Mouse (Mus musculus) ES-Bruce4 (cell line): Measurements from ENCODE around the gene Gm49337. TPM values are rescaled to one million over a fixed set of nuclear protein-coding genes. Genes with fewer than 3 reads are reported as not detected.

Experiments
- H3K27ac ChIP-seq: 2 replicates; pipeline ENCODE4 v1.5.1; 2012; ENCODE audit warnings: low read length, inconsistent platforms; ENCODE audit not compliant: insufficient read depth
- H3K27me3 ChIP-seq: 2 replicates; pipeline ENCODE4 v1.6.1; 2012; ENCODE audit warnings: mild to moderate bottlenecking, low read length, inconsistent platforms; ENCODE audit not compliant: control insufficient read depth, poor library complexity, insufficient read depth, severe bottlenecking
- H3K36me3 ChIP-seq: 2 replicates; pipeline ENCODE4 v1.6.1; 2012; ENCODE audit warnings: inconsistent platforms, mild to moderate bottlenecking, low read length, moderate library complexity; ENCODE audit not compliant: control insufficient read depth, poor library complexity, insufficient read depth, severe bottlenecking
- H3K4me1 ChIP-seq: one replicate; pipeline ENCODE4 v1.8.1; 2011; ENCODE audit warnings: low read length; ENCODE audit not compliant: control insufficient read depth, insufficient read depth
- H3K4me3 ChIP-seq: 2 replicates; pipeline ENCODE4 v1.5.1; 2011; ENCODE audit warnings: low read depth, mild to moderate bottlenecking, low read length
- H3K9ac ChIP-seq: 2 replicates; pipeline ENCODE4 v1.6.1; 2012; ENCODE audit warnings: low read depth, mild to moderate bottlenecking, inconsistent platforms; ENCODE audit not compliant: poor library complexity, severe bottlenecking
- H3K9me3 ChIP-seq: replicated peaks from 2 replicates; pipeline ENCODE4 v1.6.1; 2012; ENCODE audit warnings: mild to moderate bottlenecking, low read length, inconsistent platforms; ENCODE audit not compliant: control insufficient read depth, poor library complexity, insufficient read depth, severe bottlenecking
- CTCF ChIP-seq: IDR thresholded peaks from one replicate; pipeline ENCODE4 v1.8.1; 2011; ENCODE audit warnings: low read depth, low read length
- EP300 ChIP-seq: IDR thresholded peaks from 2 replicates; pipeline ENCODE4 v1.6.1; 2011; ENCODE audit warnings: low read depth, low read length; ENCODE audit not compliant: insufficient read depth
- POLR2A ChIP-seq: IDR thresholded peaks from one replicate; pipeline ENCODE4 v1.8.1; 2011; ENCODE audit warnings: low read length; ENCODE audit not compliant: insufficient read depth
- polyA plus RNA-seq: library from polyadenylated mRNA; stranded (reverse); fragments of >200 nt; gene quantifications from 2 replicates; pipeline ENCODE4 v1.2.4, GENCODE M21; 2011; ENCODE audit warnings: low read depth; ENCODE audit not compliant: missing spikeins, insufficient read depth, insufficient read length

Gene Gm49337
- polyA plus RNA-seq, 1 experiment, result not detected

DNA sequence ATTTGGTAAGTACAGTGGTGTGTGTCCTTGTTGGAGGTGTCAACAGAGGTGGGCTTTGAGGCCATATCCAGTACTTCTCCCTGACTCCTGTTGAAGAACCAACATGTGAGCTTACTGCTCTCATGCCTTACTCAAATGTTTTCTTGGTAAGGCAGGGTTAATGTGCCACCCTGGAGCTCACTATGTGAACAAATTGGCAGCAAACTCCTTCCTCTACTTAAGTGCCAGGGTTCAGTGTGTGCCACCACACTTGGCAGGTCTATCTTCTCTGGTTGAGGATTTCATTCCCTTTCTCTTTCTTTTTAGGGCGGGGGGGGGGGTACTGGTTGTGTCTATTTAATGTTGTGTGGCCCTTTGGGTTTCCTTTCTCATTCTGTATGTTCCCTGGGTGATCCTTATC, 131.4 kb downstream of the Gm49337 start:
- TF ChIP-seq CTCF (no peak), EP300 (no peak), POLR2A (no peak)
- H3K27me3 ChIP-seq, result no peaks in the 10 kb centered on the region
- H3K9me3 ChIP-seq, result no peaks in the 10 kb centered on the region
- no peak overlapping the region for H3K4me3 ChIP-seq
- H3K27ac ChIP-seq, result no peak overlapping the region
- H3K36me3 ChIP-seq, result peaks cover 6% of the 10 kb centered on the region; the same call in 1 of the 2 replicates
- H3K4me1 ChIP-seq, result no peaks in the 10 kb centered on the region
- H3K9ac ChIP-seq, result no peak overlapping the region

DNA sequence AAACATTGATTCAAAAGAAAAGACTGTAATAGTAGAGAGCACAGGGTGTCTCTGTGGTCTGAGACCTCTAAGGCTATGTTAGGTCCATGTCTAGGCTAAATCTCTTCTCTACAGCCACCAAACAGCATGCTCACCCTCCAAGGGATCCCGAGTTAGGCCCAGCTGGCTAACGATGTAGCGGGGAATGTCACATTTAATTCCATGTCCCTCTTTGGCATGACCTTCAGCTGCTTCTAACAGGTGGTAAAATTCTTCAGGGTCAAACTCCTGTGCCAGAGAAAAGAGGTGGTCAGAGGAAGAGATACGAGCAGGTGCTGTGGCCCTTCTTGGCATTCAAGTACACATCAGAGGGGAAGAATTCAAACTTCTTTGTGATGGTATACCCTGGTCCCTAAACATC, 144.4 kb downstream of the Gm49337 start:
- Histone ChIP-seq H3K9ac (no peak overlapping the region), H3K4me3 (no peak overlapping the region), H3K9me3 (no peaks in the 10 kb centered on the region), H3K27ac (no peak overlapping the region), H3K36me3 (peaks cover 25% of the 10 kb centered on the region), H3K4me1 (no peaks in the 10 kb centered on the region), H3K27me3 (no peaks in the 10 kb centered on the region)
- TF ChIP-seq CTCF, result no peak
- TF ChIP-seq EP300, result no peak
- no peak for TF ChIP-seq POLR2A

DNA sequence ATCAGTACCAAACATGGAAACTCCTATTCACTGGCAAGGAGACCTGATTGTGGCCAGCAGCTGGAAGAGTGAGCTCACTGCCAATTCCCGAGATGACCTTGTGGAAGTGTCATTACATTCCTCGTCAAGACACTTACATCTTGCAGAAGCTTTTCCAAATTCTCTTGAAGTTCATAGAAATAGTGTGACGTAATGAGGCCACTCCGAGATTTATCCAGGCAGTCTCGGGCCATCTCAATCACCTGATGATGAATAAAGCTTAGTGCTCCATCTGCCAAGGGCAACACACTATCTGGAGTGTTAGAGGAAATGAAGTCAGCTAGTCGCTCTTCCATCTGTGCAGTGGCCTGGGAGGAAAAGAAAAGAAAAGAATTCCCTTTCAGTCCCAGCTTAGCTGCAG, 148.9 kb downstream of the Gm49337 start:
- TF ChIP-seq CTCF (no peak), POLR2A (no peak), EP300 (no peak)
- H3K4me1 ChIP-seq, result no peaks in the 10 kb centered on the region
- no peak overlapping the region for H3K27ac ChIP-seq
- H3K4me3 ChIP-seq, result no peak overlapping the region
- H3K9ac ChIP-seq, result no peak overlapping the region
- peaks cover 13% of the 10 kb centered on the region for H3K36me3 ChIP-seq
- H3K27me3 ChIP-seq, result no peaks in the 10 kb centered on the region
- H3K9me3 ChIP-seq, result no peaks in the 10 kb centered on the region

DNA sequence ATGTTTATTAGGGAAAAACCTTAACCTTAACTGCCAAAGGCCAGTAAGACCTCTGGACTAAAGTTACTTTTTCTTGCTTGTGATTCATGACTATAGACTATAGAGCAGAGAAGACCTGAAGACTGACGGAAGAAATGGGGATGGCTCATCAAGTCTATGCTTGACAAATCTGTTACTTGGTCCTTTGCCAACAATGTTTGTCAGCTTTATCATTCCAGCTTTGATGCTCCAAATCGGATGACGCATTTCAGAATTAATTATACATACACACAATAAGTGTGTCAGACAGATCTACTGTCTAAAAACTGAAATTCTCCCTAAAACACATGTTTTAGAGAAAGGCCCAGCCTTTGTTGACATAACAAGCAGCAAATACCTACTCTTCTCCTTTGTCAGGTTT, 156.1 kb downstream of the Gm49337 start:
- Histone ChIP-seq H3K4me1 (no peaks in the 10 kb centered on the region), H3K27me3 (no peaks in the 10 kb centered on the region), H3K9me3 (no peaks in the 10 kb centered on the region), H3K4me3 (no peak overlapping the region), H3K27ac (no peak overlapping the region), H3K36me3 (peaks cover 3% of the 10 kb centered on the region), H3K9ac (no peak overlapping the region)
- TF ChIP-seq POLR2A (no peak), CTCF (no peak), EP300 (no peak)

DNA sequence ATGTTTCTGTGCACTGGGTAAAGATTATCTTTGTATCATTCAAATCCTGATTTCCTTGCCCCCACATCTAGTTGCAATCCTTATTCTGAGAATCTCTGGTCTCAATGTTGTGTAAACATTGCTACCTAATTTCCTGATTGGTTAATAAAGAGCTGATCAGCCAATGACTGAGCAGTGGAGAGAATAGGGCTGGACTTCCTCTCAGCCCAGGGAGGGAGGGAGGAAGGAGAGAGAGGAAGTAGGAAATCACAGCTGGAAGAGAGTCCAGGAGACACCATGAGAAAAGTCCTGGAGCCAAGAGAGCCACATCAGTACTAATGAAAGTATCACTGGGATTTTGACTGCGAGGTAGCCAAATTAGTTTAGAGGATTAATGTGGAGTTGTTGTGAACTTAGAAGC, 163.1 kb downstream of the Gm49337 start:
- no peak overlapping the region for H3K27ac ChIP-seq
- no peaks in the 10 kb centered on the region for H3K27me3 ChIP-seq
- H3K4me3 ChIP-seq, result no peak overlapping the region
- TF ChIP-seq CTCF (no peak), EP300 (no peak), POLR2A (no peak)
- no peaks in the 10 kb centered on the region for H3K9me3 ChIP-seq
- H3K4me1 ChIP-seq, result no peaks in the 10 kb centered on the region
- no peaks in the 10 kb centered on the region for H3K36me3 ChIP-seq
- no peak overlapping the region for H3K9ac ChIP-seq

DNA sequence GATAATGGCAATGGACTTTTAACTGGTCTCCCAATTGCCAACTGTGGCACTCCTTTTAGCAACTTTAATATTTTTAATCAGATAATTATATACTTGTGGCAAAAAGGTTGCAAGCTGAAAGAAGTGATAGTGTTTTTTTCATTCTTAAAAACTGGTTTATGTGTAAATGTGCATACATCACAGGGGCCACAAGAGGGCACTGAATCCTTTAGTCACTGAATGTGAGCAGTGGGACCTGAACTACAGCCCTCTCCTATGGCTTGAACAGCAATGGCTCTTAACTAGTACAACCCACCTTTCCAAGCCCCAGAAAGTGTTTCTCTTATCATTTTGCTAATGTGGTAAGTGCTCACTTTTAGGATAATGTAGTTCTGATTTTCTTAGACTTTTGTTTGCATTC, 168.9 kb downstream of the Gm49337 start:
- H3K9me3 ChIP-seq, result no peaks in the 10 kb centered on the region
- H3K4me1 ChIP-seq, result no peaks in the 10 kb centered on the region
- H3K9ac ChIP-seq, result no peak overlapping the region
- no peaks in the 10 kb centered on the region for H3K36me3 ChIP-seq
- H3K27ac ChIP-seq, result no peak overlapping the region
- TF ChIP-seq CTCF, result no peak
- no peak for TF ChIP-seq POLR2A
- TF ChIP-seq EP300, result no peak
- no peaks in the 10 kb centered on the region for H3K27me3 ChIP-seq
- no peak overlapping the region for H3K4me3 ChIP-seq

Other genes with a start within 250 kb of the Gm49337 start
- 0.70 and 0.88 TPM in 2 replicates for gene Dmbx1, start 233.5 kb upstream of the Gm49337 start, polyA plus RNA-seq
- gene Faah, start 155.5 kb upstream of the Gm49337 start, polyA plus RNA-seq, result 1.9 and 2.7 TPM in 2 replicates
- 11.7 and 14.4 TPM in 2 replicates for gene Nsun4, start 119.5 kb upstream of the Gm49337 start, polyA plus RNA-seq
- gene Uqcrh, start 98.3 kb upstream of the Gm49337 start, polyA plus RNA-seq, result 406 and 433 TPM in 2 replicates
- 38.3 and 42.7 TPM in 2 replicates for gene Lrrc41, start 98.1 kb upstream of the Gm49337 start, polyA plus RNA-seq
- gene Rad54l, start 49.7 kb upstream of the Gm49337 start, polyA plus RNA-seq, result 41.1 and 51.9 TPM in 2 replicates
- 33.6 and 39.1 TPM in 2 replicates for gene Pomgnt1, start 49.5 kb upstream of the Gm49337 start, polyA plus RNA-seq
- 1.2 and 1.5 TPM in 2 replicates for gene Lurap1, start 22.0 kb upstream of the Gm49337 start, polyA plus RNA-seq
- 1.1 TPM in 1 of 2 replicates, not detected in the other for gene Tspan1, start 5.8 kb upstream of the Gm49337 start, polyA plus RNA-seq
- not detected in 2 replicates for gene 1700042G07Rik, start within 50 bp of the Gm49337 start, polyA plus RNA-seq
- gene Pik3r3, start 48.2 kb downstream of the Gm49337 start, polyA plus RNA-seq, result 4.4 and 4.5 TPM in 2 replicates